Mouse (Mus musculus) liver, adult 2 months (tissue): ENCODE measurements at regions not wholly inside any gene's neighbourhood (a gene's known extent, or its start where the extent isn't known, plus 50 kb on each side); places are given as distances from the start of the nearest gene placed in this dataset.

Source experiments
- DNase-seq: peaks from one replicate; pipeline ENCODE4 v3.0.0-alpha.2; 2011; ENCODE audit warnings: low read depth, low spot score; ENCODE audit errors: extremely low read depth
- H3K27ac ChIP-seq: fragments of 200-500 bp; replicated peaks from 2 replicates; pipeline ENCODE4 v1.5.1; 2012; ENCODE audit warnings: low read depth, mild to moderate bottlenecking, control low read depth, inconsistent platforms, low read length; ENCODE audit not compliant: insufficient read depth
- H3K27me3 ChIP-seq: fragments of 200-500 bp; 2 replicates; pipeline ENCODE4 v1.6.1; 2012; ENCODE audit warnings: mild to moderate bottlenecking, moderate library complexity, low read length, inconsistent platforms; ENCODE audit not compliant: control insufficient read depth, insufficient read depth
- H3K36me3 ChIP-seq: fragments of 200-500 bp; 2 replicates; pipeline ENCODE4 v1.6.1; 2012; ENCODE audit warnings: low read length, inconsistent platforms; ENCODE audit not compliant: control insufficient read depth, insufficient read depth
- H3K4me1 ChIP-seq: fragments of 200-500 bp; 2 replicates; pipeline ENCODE4 v1.6.1; 2011; ENCODE audit warnings: low read length; ENCODE audit not compliant: control insufficient read depth, insufficient read depth
- H3K4me3 ChIP-seq: fragments of 200-500 bp; 2 replicates; pipeline ENCODE4 v1.5.1; 2011; ENCODE audit warnings: low read depth, mild to moderate bottlenecking, control low read depth, low read length, moderate library complexity; ENCODE audit not compliant: insufficient read depth
- H3K79me2 ChIP-seq: fragments of 200-500 bp; 2 replicates; pipeline ENCODE4 v1.6.1; 2012; ENCODE audit warnings: inconsistent platforms, mild to moderate bottlenecking, low read length, moderate library complexity; ENCODE audit not compliant: control insufficient read depth, insufficient read depth
- H3K9ac ChIP-seq: fragments of 200-500 bp; 2 replicates; pipeline ENCODE4 v1.6.1; 2012; ENCODE audit warnings: low read depth, mild to moderate bottlenecking, control low read depth, inconsistent platforms, low read length
- CTCF ChIP-seq: fragments of 200-500 bp; IDR thresholded peaks from 2 replicates; pipeline ENCODE4 v1.5.1; 2011; ENCODE audit warnings: low read depth, low read length, control low read depth
- POLR2A ChIP-seq: fragments of 200-500 bp; IDR thresholded peaks from 2 replicates; pipeline ENCODE4 v1.6.1; 2011; ENCODE audit warnings: low read length, control low read depth; ENCODE audit not compliant: insufficient read depth; ENCODE audit errors: extremely low read depth
- WGBS: fragments of 180-500 bp; shearing (Covaris S2); methylation state at CpG from one replicate; pipeline ENCODE4 v1.1.7; 2018; 5-methylcytosine and 5-hydroxymethylcytosine counted together

DNA sequence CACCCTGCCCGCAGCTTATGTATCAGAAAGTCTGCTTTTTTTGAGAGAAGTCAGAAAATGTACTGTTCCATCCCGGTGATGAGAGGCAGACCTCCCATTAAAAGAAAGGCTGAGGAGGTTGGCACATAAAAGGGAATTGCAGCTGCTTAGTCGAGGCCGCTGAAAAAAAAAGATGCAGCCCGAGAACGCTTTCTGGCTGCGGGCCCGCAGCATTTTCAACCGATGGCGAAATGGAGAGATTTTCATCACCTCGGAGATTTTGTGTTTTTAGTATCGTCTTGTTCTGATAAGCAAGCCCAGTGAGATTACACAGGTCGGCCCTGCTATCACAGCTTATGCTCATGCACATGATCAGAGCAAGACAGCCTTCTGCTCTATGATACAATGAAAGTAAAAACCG lies 145.1 kb upstream of the Frg1 start:
- Histone ChIP-seq H3K9ac (no peak overlapping the region), H3K79me2 (no peaks in the 10 kb centered on the region), H3K27ac (no peak overlapping the region), H3K4me3 (no peak overlapping the region), H3K27me3 (no peaks in the 10 kb centered on the region), H3K4me1 (no peaks in the 10 kb centered on the region), H3K36me3 (no peaks in the 10 kb centered on the region)
- DNase-seq = no peak
- WGBS = 85% methylated on average over 14 of the region's 14 CpGs
- TF ChIP-seq POLR2A (no peak), CTCF (no peak)

DNA sequence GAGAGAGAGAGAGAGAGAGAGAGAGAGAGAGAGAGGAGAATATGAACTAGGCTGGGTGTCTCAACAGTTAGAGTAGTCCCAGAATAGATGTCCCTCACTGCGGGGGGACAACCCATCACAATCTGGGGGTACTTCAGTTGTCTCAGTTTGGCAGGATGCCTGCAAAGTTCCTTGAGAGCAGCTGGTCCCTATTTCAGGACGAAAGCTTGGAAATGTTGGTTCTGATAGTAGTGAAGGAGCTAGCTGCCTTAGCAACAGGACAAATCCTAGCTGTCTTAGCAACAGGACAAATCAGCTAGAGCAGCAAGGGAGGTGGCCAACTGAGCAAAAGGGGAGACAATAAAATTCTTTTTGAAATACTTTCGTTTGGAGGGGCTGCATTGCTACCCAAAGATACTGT lies 139.9 kb upstream of the Frg1 start:
- Histone ChIP-seq H3K27me3 (no peaks in the 10 kb centered on the region), H3K27ac (no peak overlapping the region), H3K4me1 (no peaks in the 10 kb centered on the region), H3K4me3 (no peak overlapping the region), H3K9ac (no peak overlapping the region), H3K36me3 (no peaks in the 10 kb centered on the region), H3K79me2 (no peaks in the 10 kb centered on the region)
- WGBS = 67% methylated on average over 3 of the region's 3 CpGs
- no peak for DNase-seq
- TF ChIP-seq CTCF = no peak
- TF ChIP-seq POLR2A = no peak

DNA sequence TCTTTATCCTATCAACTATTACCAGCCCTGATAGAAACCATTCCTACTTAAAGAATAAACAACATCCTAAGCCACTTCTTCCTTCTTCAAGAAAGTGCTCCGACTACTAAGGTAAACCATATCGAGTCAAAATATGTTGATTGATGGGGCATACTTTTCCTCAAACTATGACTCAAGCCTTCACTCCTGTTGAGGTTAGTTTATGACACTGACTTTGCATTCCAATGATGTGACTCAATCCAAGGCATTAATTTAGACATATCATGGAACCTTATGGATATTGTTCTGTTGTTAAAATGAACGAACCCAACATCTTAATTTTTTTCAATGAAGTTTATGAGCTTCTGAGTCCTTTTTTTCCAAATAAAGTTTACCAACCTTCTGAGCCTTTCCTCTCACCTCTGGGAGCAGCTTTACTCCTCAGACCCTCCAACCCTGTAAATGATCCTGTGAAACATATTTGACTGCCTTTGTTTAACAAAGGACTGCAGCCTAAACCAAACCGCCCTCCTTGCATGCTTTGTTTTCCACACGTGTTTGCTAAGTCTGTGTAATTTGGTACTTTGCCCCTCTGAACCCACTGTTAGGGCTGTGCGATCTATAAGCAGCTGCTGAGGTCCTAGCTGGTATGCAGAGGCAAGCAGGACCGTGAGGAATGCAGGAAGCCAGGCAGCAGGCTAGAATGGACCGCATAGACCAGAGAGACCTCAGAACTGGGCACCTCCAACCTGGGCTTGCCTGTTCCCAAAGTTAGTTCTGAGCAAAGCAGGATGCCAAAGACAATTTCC lies 136.1 kb upstream of the Frg1 start:
- TF ChIP-seq POLR2A (no peak), CTCF (no peak)
- Histone ChIP-seq H3K4me3 (no peak overlapping the region), H3K4me1 (no peaks in the 10 kb centered on the region), H3K9ac (no peak overlapping the region), H3K36me3 (no peaks in the 10 kb centered on the region), H3K27ac (no peak overlapping the region), H3K79me2 (no peaks in the 10 kb centered on the region), H3K27me3 (no peaks in the 10 kb centered on the region)
- no peak for DNase-seq
- WGBS = 42% methylated on average over 8 of the region's 8 CpGs

DNA sequence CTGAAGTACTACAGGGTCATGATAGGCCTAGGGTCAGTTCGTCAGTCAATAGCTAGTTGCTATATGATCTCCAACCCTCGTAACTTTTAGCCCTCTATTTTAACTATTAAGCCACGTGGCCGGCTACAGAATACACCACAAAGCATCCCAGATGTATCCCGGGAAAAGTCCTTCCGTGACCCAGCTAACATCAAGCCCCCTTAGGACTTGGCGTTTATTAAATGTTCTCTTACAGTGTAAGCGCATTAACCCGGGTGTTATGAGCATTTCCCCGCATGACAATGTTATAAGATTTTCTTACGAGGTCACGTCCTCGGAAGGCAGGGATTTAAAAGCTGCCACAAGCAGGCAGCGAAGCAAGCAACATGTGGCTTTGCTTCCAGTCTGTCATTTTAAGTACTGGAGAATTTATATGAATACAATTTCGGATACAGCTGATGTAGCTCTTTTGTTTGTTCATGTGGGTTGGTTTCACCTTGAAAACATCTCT lies 135.1 kb upstream of the Frg1 start:
- H3K27me3 ChIP-seq = no peaks in the 10 kb centered on the region
- WGBS = 91% methylated on average over 15 of the region's 15 CpGs
- H3K79me2 ChIP-seq = no peaks in the 10 kb centered on the region
- no peak for TF ChIP-seq POLR2A
- TF ChIP-seq CTCF = no peak
- DNase-seq = no peak
- no peak overlapping the region for H3K9ac ChIP-seq
- no peak overlapping the region for H3K4me3 ChIP-seq
- H3K36me3 ChIP-seq = no peaks in the 10 kb centered on the region
- H3K27ac ChIP-seq = no peak overlapping the region
- no peaks in the 10 kb centered on the region for H3K4me1 ChIP-seq

DNA sequence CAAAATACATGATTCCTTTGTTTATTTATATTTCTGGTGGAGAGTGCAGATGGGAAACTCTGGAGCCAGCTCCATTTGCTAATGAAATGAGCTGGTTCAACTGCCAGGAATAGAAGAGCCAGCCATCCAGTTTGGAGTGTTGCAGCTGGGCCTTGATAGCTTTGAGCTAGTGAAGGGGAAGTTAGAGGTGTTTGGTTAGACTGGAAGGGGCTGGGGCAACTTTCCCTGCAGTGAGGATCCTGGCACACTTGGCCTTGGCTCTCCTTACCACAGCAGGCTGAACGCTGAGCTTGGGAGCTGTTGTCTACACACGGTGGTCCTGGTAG lies 133.2 kb upstream of the Frg1 start:
- Histone ChIP-seq H3K79me2 (no peaks in the 10 kb centered on the region), H3K4me3 (no peak overlapping the region), H3K27ac (no peak overlapping the region), H3K27me3 (no peaks in the 10 kb centered on the region; the same call in 1 of the 2 replicates), H3K4me1 (no peaks in the 10 kb centered on the region), H3K36me3 (no peaks in the 10 kb centered on the region), H3K9ac (no peak overlapping the region)
- 86% methylated on average over 2 of the region's 2 CpGs for WGBS
- TF ChIP-seq POLR2A (no peak), CTCF (no peak)
- no peak for DNase-seq
